Mouse (Mus musculus): ENCODE data around the gene Cdh24. TPM values are rescaled to one million over a fixed set of nuclear protein-coding genes. Genes with fewer than 3 reads are reported as not detected.

Gene Cdh24
- 4.1 and 4.6 TPM in 2 replicates for polyA plus RNA-seq (2016; fragmentation: Nextera tagmentation; extraction: Ambion mirVana)

GRCm38 (mm10) chr14:54641305-54641969, at the start of gene Cdh24:
Gene Cdh24 (minus strand): TSS chr14:54641364.
- Histone ChIP-seq H3K9me3 (replicated peaks) (no peaks in the 10 kb centered on the region), H3K4me3 (peak within 1 kb of the TSS; percentile 87), H3K36me3 (peaks cover 75% of the 10 kb centered on the region), H3K27me3 (ENCODE audit: low read depth, poor library complexity, severe bottlenecking) (no peaks in the 10 kb centered on the region), H3K4me1 (peaks cover 39% of the 10 kb centered on the region), H3K27ac (replicated peaks) (peak within 1 kb of the TSS; percentile 96)
- WGBS: under 1% methylated on average over 52 of the region's 52 CpGs
- DNase-seq (ENCODE audit: low spot score): peak; percentile 92

DNA sequence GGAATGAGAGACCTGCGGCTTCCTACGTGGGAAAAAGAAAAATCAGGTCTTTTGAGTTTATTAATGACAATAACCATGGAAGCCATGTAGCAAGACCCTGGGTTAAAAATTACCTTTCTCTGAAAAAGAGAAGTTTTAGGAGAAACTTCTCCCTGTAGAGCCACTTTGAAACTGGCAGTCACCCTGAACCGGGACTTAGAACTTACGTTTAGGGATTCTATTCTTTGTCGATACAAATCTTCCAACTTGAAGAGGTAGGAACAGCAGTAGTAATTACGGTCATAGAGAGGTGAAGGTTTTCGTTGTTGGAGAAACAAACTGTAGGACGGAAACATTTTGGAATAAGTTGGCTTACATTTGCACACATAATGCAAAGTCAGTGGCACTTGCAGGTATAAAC, 46.1 kb upstream of the Cdh24 start:
- Histone ChIP-seq H3K4me3 (peak overlapping the region; percentile 90), H3K27ac (replicated peaks) (peak overlapping the region; percentile 97), H3K4me1 (peaks cover 27% of the 10 kb centered on the region), H3K36me3 (peaks cover 52% of the 10 kb centered on the region), H3K9me3 (replicated peaks) (no peaks in the 10 kb centered on the region), H3K27me3 (ENCODE audit: low read depth, poor library complexity, severe bottlenecking) (no peaks in the 10 kb centered on the region)
- WGBS: 11% methylated on average over 8 of the region's 8 CpGs
- DNase-seq (ENCODE audit: low spot score): no peak

DNA sequence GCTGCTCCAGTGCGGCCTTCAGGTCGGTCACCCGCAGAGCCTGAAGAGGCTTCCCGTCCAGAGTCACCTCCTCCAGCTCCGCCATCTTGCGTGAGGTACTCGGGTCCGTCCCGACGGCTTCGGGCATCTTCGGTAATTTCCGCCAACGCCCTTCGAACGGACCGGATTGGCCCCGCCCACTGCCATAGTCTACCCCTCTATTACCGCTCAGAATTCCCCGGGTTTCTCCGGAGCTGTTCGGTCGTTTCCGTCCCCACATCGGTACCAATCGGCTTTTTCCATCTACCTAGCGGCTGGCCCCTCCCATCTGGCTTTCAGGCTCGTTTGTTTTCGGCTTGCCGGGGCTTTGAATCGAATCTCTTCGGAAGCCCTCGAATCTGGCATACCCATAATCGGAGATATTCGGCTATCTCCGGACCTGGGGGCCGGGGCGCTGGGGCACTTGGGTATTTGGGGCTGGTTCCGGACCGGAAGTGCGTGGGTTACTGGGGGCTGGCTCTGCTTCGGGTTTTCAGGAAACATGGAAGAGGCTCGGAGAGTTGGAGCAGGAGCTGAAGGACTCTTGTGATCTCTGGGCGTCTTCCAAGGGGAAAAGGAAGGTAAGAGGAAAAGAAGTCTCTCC, 45.5 kb upstream of the Cdh24 start, which contains the start of gene Acin1:
Acin1 (minus strand) TSS at position 410 of the 622 bp plus-strand sequence.
- peak within 1 kb of the TSS; percentile 90 for H3K4me3 ChIP-seq
- peak; percentile 100 for DNase-seq (ENCODE audit: low spot score)
- peaks cover 27% of the 10 kb centered on the region for H3K4me1 ChIP-seq
- no peaks in the 10 kb centered on the region for H3K9me3 ChIP-seq (replicated peaks)
- H3K36me3 ChIP-seq: peaks cover 58% of the 10 kb centered on the region
- no peaks in the 10 kb centered on the region for H3K27me3 ChIP-seq (ENCODE audit: low read depth, poor library complexity, severe bottlenecking)
- under 1% methylated on average over 44 of the region's 44 CpGs for WGBS
- H3K27ac ChIP-seq (replicated peaks): peak within 1 kb of the TSS; percentile 97

DNA sequence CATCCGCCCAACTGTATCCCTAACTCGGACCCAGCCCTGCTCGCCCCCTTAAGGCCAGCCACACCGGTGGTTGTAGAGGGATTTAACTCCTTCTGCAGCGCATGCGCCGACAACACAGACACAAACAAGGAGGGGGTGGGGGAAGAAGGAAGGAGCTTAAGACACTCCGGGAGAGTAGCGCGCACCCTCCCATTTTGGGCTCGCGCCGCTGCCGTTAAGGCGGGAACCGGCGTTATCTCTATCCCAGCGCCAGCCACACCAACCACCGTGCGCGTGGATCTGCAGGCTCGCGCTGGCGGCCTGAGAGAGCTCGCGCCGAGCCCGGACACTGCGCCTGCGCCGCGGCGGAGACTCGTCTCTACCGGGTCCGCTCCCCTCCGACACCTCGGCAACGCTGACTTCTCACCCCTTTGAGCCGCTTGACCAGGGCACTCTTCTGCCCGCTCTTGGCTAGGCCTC, 44.9 kb upstream of the Cdh24 start, which contains the start of gene 1700123O20Rik:
1700123O20Rik (plus strand) TSS at position 154 of the 459 bp plus-strand sequence.
- H3K4me3 ChIP-seq: peak within 1 kb of the TSS; percentile 90
- H3K27me3 ChIP-seq (ENCODE audit: low read depth, poor library complexity, severe bottlenecking): no peaks in the 10 kb centered on the region
- WGBS: 0% methylated on average over 41 of the region's 41 CpGs
- peaks cover 27% of the 10 kb centered on the region for H3K4me1 ChIP-seq
- no peaks in the 10 kb centered on the region for H3K9me3 ChIP-seq (replicated peaks)
- DNase-seq (ENCODE audit: low spot score): peak; percentile 86
- peaks cover 59% of the 10 kb centered on the region for H3K36me3 ChIP-seq
- H3K27ac ChIP-seq (replicated peaks): peak within 1 kb of the TSS; percentile 97

GRCm38 (mm10) chr14:54685471-54685870, 44.3 kb upstream of the Cdh24 start:
- Histone ChIP-seq H3K27ac (replicated peaks) (peak overlapping the region; percentile 97), H3K4me1 (peaks cover 27% of the 10 kb centered on the region), H3K4me3 (peak overlapping the region; percentile 90), H3K9me3 (replicated peaks) (no peaks in the 10 kb centered on the region), H3K36me3 (peaks cover 58% of the 10 kb centered on the region), H3K27me3 (ENCODE audit: low read depth, poor library complexity, severe bottlenecking) (no peaks in the 10 kb centered on the region)
- no peak for DNase-seq (ENCODE audit: low spot score)
- 17% methylated on average over 8 of the region's 8 CpGs for WGBS

DNA sequence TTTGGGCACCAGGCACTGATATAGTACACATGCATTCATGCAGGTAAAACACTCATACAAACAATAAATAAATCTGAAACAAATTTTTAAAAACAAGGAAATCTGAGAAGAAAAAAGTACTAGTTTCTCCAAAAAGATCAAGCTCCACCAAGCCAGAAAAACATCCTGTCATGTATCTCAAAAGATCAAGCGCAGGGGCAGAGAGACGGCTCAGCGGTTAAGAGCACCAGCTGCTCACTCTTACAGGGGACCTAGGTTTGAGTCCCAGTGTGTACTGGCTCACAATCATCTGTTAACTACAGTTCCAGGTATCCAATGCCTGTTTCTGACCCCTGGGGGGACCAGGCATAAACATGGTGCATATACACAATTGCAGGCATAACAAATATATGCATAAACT, 41.2 kb upstream of the Cdh24 start:
- H3K4me3 ChIP-seq: no peak overlapping the region
- peaks cover 66% of the 10 kb centered on the region for H3K36me3 ChIP-seq
- H3K9me3 ChIP-seq (replicated peaks): no peaks in the 10 kb centered on the region
- peaks cover 13% of the 10 kb centered on the region for H3K4me1 ChIP-seq
- no peaks in the 10 kb centered on the region for H3K27me3 ChIP-seq (ENCODE audit: low read depth, poor library complexity, severe bottlenecking)
- no peak for DNase-seq (ENCODE audit: low spot score)
- 100% methylated on average over 3 of the region's 3 CpGs for WGBS
- H3K27ac ChIP-seq (replicated peaks): no peak overlapping the region

GRCm38 (mm10) chr14:54678657-54679304, 37.6 kb upstream of the Cdh24 start:
- Histone ChIP-seq H3K4me1 (no peaks in the 10 kb centered on the region), H3K36me3 (peaks cover 95% of the 10 kb centered on the region), H3K27me3 (ENCODE audit: low read depth, poor library complexity, severe bottlenecking) (no peaks in the 10 kb centered on the region), H3K4me3 (no peak overlapping the region), H3K27ac (replicated peaks) (no peak overlapping the region), H3K9me3 (replicated peaks) (no peaks in the 10 kb centered on the region)
- 89% methylated on average over 16 of the region's 16 CpGs for WGBS
- no peak for DNase-seq (ENCODE audit: low spot score)

DNA sequence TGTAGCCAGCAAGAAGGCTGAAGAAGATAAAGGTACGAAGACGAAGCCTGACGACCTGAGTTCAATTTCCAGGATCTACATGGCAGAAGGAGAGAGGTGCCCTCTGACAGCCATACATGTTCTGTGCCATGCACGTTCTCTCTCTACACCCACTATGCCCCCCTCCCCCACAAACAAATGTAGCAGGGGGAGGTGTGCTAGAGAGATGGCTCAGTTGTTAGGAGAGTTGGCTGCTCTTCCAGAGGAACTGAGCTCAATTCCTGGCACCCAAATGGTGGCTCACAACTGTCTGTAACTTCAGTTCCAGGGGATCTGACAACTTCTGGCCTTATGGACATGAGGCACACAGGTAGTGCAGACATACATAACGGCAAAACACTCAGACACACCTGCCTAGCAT, 35.1 kb upstream of the Cdh24 start:
- H3K27me3 ChIP-seq (ENCODE audit: low read depth, poor library complexity, severe bottlenecking): no peaks in the 10 kb centered on the region
- WGBS: 91% methylated on average over 5 of the region's 5 CpGs
- H3K9me3 ChIP-seq (replicated peaks): no peaks in the 10 kb centered on the region
- H3K4me3 ChIP-seq: no peak overlapping the region
- no peak overlapping the region for H3K27ac ChIP-seq (replicated peaks)
- no peak for DNase-seq (ENCODE audit: low spot score)
- H3K36me3 ChIP-seq: peaks cover 94% of the 10 kb centered on the region
- no peaks in the 10 kb centered on the region for H3K4me1 ChIP-seq

GRCm38 (mm10) chr14:54674317-54674716, 33.2 kb upstream of the Cdh24 start:
- DNase-seq (ENCODE audit: low spot score): no peak
- Histone ChIP-seq H3K4me3 (no peak overlapping the region), H3K27me3 (ENCODE audit: low read depth, poor library complexity, severe bottlenecking) (no peaks in the 10 kb centered on the region), H3K27ac (replicated peaks) (no peak overlapping the region), H3K36me3 (peaks cover 91% of the 10 kb centered on the region), H3K9me3 (replicated peaks) (no peaks in the 10 kb centered on the region), H3K4me1 (no peaks in the 10 kb centered on the region)
- WGBS: 95% methylated on average over 2 of the region's 2 CpGs

GRCm38 (mm10) chr14:54669381-54669780, 28.2 kb upstream of the Cdh24 start:
- Histone ChIP-seq H3K36me3 (peaks cover 90% of the 10 kb centered on the region), H3K4me3 (no peak overlapping the region), H3K27ac (replicated peaks) (no peak overlapping the region), H3K27me3 (ENCODE audit: low read depth, poor library complexity, severe bottlenecking) (no peaks in the 10 kb centered on the region), H3K4me1 (no peaks in the 10 kb centered on the region), H3K9me3 (replicated peaks) (no peaks in the 10 kb centered on the region)
- DNase-seq (ENCODE audit: low spot score): no peak
- WGBS: 89% methylated on average over 4 of the region's 4 CpGs

GRCm38 (mm10) chr14:54664477-54665222, 23.5 kb upstream of the Cdh24 start:
- no peak for DNase-seq (ENCODE audit: low spot score)
- H3K27me3 ChIP-seq (ENCODE audit: low read depth, poor library complexity, severe bottlenecking): no peaks in the 10 kb centered on the region
- WGBS: 93% methylated on average over 10 of the region's 10 CpGs
- H3K9me3 ChIP-seq (replicated peaks): no peaks in the 10 kb centered on the region
- H3K27ac ChIP-seq (replicated peaks): no peak overlapping the region
- H3K4me3 ChIP-seq: no peak overlapping the region
- H3K4me1 ChIP-seq: no peaks in the 10 kb centered on the region
- peaks cover 97% of the 10 kb centered on the region for H3K36me3 ChIP-seq

GRCm38 (mm10) chr14:54660009-54660408, 18.8 kb upstream of the Cdh24 start:
- no peak for DNase-seq (ENCODE audit: low spot score)
- Histone ChIP-seq H3K27me3 (ENCODE audit: low read depth, poor library complexity, severe bottlenecking) (no peaks in the 10 kb centered on the region), H3K36me3 (peaks cover 100% of the 10 kb centered on the region), H3K4me1 (no peaks in the 10 kb centered on the region), H3K27ac (replicated peaks) (no peak overlapping the region), H3K9me3 (replicated peaks) (no peaks in the 10 kb centered on the region), H3K4me3 (no peak overlapping the region)
- 95% methylated on average over 2 of the region's 2 CpGs for WGBS
